Mouse (Mus musculus) layer of hippocampus, postnatal 25 days (tissue): ENCODE measurements around the gene Olfr1411. TPM values are rescaled to one million over a fixed set of nuclear protein-coding genes. Genes with fewer than 3 reads are reported as not detected.

Source experiments
- DNase-seq, 2 experiments: peaks; one replicate each; pipeline ENCODE4 v3.0.0; 2022; ENCODE audit warnings: mixed read lengths in 2 of 2, low spot score in 1 of 2; ENCODE audit errors: extremely low spot score in 1 of 2
- total RNA-seq, 2 experiments: library from RNA; stranded (reverse); gene quantifications; 2 replicates each; pipeline ENCODE4 v1.2.3; 2021

Olfr1411 gene
- total RNA-seq, 2 experiments from 2014 or later, result not detected

- DNase-seq, result no peak
Measured at GRCm38 (mm10) chr1:92638181-92638580, 44.0 kb downstream of the Olfr1411 start.

GRCm38 (mm10) chr1:92638736-92639135 lies 44.5 kb downstream of the Olfr1411 start:
- DNase-seq, result no peak

GRCm38 (mm10) chr1:92640393-92640792 lies 46.2 kb downstream of the Olfr1411 start:
- no peak for DNase-seq

GRCm38 (mm10) chr1:92641514-92642272 lies 47.5 kb downstream of the Olfr1411 start, which contains the start of gene Cops9:
TSS of gene Cops9 (minus strand) at chr1:92641985.
- DNase-seq, result peak; percentile 81

GRCm38 (mm10) chr1:92643691-92644090 lies 49.5 kb downstream of the Olfr1411 start:
- no peak for DNase-seq

- no peak for DNase-seq
Measured at GRCm38 (mm10) chr1:92644916-92645315, 50.7 kb downstream of the Olfr1411 start.

GRCm38 (mm10) chr1:92646111-92646510 lies 51.9 kb downstream of the Olfr1411 start:
- DNase-seq, result no peak

- no peak for DNase-seq
Measured at GRCm38 (mm10) chr1:92646601-92647000, 52.4 kb downstream of the Olfr1411 start.

- no peak for DNase-seq
Measured at GRCm38 (mm10) chr1:92647026-92647425, 52.8 kb downstream of the Olfr1411 start.

Other genes starting within 250 kb of the Olfr1411 start
- gene Ndufa10, start 120.6 kb upstream of the Olfr1411 start, total RNA-seq, result 100 to 1,000 TPM; 259 to 264 TPM
- gene Olfr1416, start 109.3 kb upstream of the Olfr1411 start, total RNA-seq, result not detected
- not detected for gene Olfr1415, start 98.3 kb upstream of the Olfr1411 start, total RNA-seq
- gene Olfr1414, start 75.8 kb upstream of the Olfr1411 start, total RNA-seq, result not detected
- not detected for gene Olfr1413, start 23.1 kb upstream of the Olfr1411 start, total RNA-seq
- gene Olfr1412, start 8.6 kb upstream of the Olfr1411 start, total RNA-seq, result not detected
- gene Olfr1410, start 11.4 kb downstream of the Olfr1411 start, total RNA-seq, result not detected
- under 1 TPM in 1 of 2 experiments, not detected in 1; 0.12 TPM for gene Olfr12, start 23.4 kb downstream of the Olfr1411 start, total RNA-seq
- gene Cops9, start 47.6 kb downstream of the Olfr1411 start, total RNA-seq, result 100 to 1,000 TPM; 323 to 367 TPM
- under 1 TPM; 0.38 to 0.44 TPM for gene Otos, start 54.4 kb downstream of the Olfr1411 start, total RNA-seq
- gene Gpc1, start 237.2 kb downstream of the Olfr1411 start, total RNA-seq, result 100 to 1,000 TPM; 144 to 149 TPM